Comparison of ENCODE assay signal across 15 mouse cellular contexts in genomic region chr11:110195310-110195709, GRCm38 (mm10).
"Had no signal": no experiment of that assay in that cellular context is flagged by ENCODE, and none has a peak within 500 bp of the region (broad histone marks: within the 10 kb centered on the region; RNA-seq: fewer than 3 reads in every experiment).

No protein-coding gene starts in this region.

- DNase-seq: kidney, adult 9 months; kidney, postnatal 36 days; lung, embryonic 14.5 days; lung, postnatal 10 days; lung, postnatal 4 days; midbrain, embryonic 14.5 days; spleen, adult 18-20 months; thymus, adult 2 months; thymus, postnatal 36 days had no signal

- H3K4me3 ChIP-seq: limb, embryonic 15.5 days; liver, embryonic 12.5 days; midbrain, embryonic 10.5 days; myocyte; neural tube, embryonic 12.5 days had no signal

- H3K27ac ChIP-seq: kidney, postnatal 0 days; limb, embryonic 15.5 days; liver, embryonic 12.5 days; midbrain, embryonic 10.5 days; neural tube, embryonic 12.5 days had no signal
